Mouse (Mus musculus) myocyte (in vitro differentiated cells): ENCODE measurements around the gene Gucy2g. TPM values are rescaled to one million over a fixed set of nuclear protein-coding genes. Genes with fewer than 3 reads are reported as not detected.
"Not testable (repeated sequence)": the region's sequence is repeated elsewhere in the genome, so short reads cannot be mapped to it uniquely, and the experiment has no call there.

Experiments used
- H3K27me3 ChIP-seq: one replicate; pipeline ENCODE4 v1.6.1; 2011; ENCODE audit not compliant: control insufficient read depth, insufficient read depth, insufficient read length
- H3K36me3 ChIP-seq: one replicate; pipeline ENCODE4 v1.6.1; 2011; ENCODE audit not compliant: control insufficient read depth, insufficient read depth
- H3K4me2 ChIP-seq: one replicate; pipeline ENCODE4 v1.6.1; 2011; ENCODE audit warnings: low read depth, control low read depth
- H3K4me3 ChIP-seq: one replicate; pipeline ENCODE4 v1.5.1; 2011; ENCODE audit warnings: mild to moderate bottlenecking, control low read depth, moderate library complexity
- H3K79me2 ChIP-seq: one replicate; pipeline ENCODE4 v1.6.1; 2011; ENCODE audit not compliant: control insufficient read depth, insufficient read depth
- H3ac ChIP-seq: one replicate; pipeline ENCODE4 v1.6.1; 2011; ENCODE audit not compliant: control insufficient read depth, insufficient read length
- CEBPB ChIP-seq: IDR thresholded peaks from 2 replicates; pipeline ENCODE4 v1.6.1; 2011; ENCODE audit warnings: mild to moderate bottlenecking, moderate library complexity; ENCODE audit not compliant: poor library complexity, insufficient read depth, severe bottlenecking
- E2F4 ChIP-seq: IDR thresholded peaks from one replicate; pipeline ENCODE4 v1.6.1; 2011; ENCODE audit warnings: mild to moderate bottlenecking, control low read depth, moderate library complexity; ENCODE audit not compliant: insufficient read depth
- MAX ChIP-seq: IDR thresholded peaks from one replicate; pipeline ENCODE4 v1.6.1; 2011; ENCODE audit warnings: low read depth, mild to moderate bottlenecking, control low read depth
- MYOD1 ChIP-seq, 3 experiments: IDR thresholded peaks; one replicate each; pipeline ENCODE4 v1.6.1; 2011; ENCODE audit warnings: control low read depth in 2 of 3, low read depth in 2 of 3, mild to moderate bottlenecking in 2 of 3, moderate library complexity in 1 of 3; ENCODE audit not compliant: insufficient read length in 2 of 3, control insufficient read depth in 1 of 3
- MYOG ChIP-seq, 3 experiments: IDR thresholded peaks; one replicate each; pipeline ENCODE4 v1.6.1; 2011; ENCODE audit warnings: control low read depth in 2 of 3, low read depth in 2 of 3, mild to moderate bottlenecking in 2 of 3; ENCODE audit not compliant: insufficient read length in 2 of 3, control insufficient read depth in 1 of 3, insufficient read depth in 1 of 3
- POLR2A ChIP-seq: IDR thresholded peaks from one replicate; pipeline ENCODE4 v1.6.1; 2011; ENCODE audit warnings: low read depth, mild to moderate bottlenecking, control low read depth, moderate library complexity; ENCODE audit not compliant: insufficient read length
- POLR2AphosphoS2 ChIP-seq: IDR thresholded peaks from one replicate; pipeline ENCODE4 v1.6.1; 2011; ENCODE audit warnings: low read depth, control low read depth; ENCODE audit not compliant: insufficient read length
- REST ChIP-seq: IDR thresholded peaks from one replicate; pipeline ENCODE4 v1.6.1; 2011; ENCODE audit warnings: mild to moderate bottlenecking, control low read depth, moderate library complexity; ENCODE audit not compliant: insufficient read depth, insufficient read length
- SRF ChIP-seq: IDR thresholded peaks from one replicate; pipeline ENCODE4 v1.6.1; 2011; ENCODE audit warnings: low read depth; ENCODE audit not compliant: control insufficient read depth, insufficient read length
- TCF12 ChIP-seq: IDR thresholded peaks from one replicate; pipeline ENCODE4 v1.6.1; 2011; ENCODE audit warnings: mild to moderate bottlenecking, control low read depth; ENCODE audit not compliant: poor library complexity, insufficient read depth, severe bottlenecking
- TCF3 ChIP-seq: IDR thresholded peaks from one replicate; pipeline ENCODE4 v1.6.1; 2011; ENCODE audit warnings: low read depth, control low read depth; ENCODE audit not compliant: insufficient read length
- USF1 ChIP-seq: IDR thresholded peaks from one replicate; pipeline ENCODE4 v1.6.1; 2011; ENCODE audit warnings: low read depth, mild to moderate bottlenecking, control low read depth, moderate library complexity
- polyA plus RNA-seq: library from polyadenylated mRNA; unstranded; fragments of >200 nt; fragmentation: generic; extraction: Trizol; gene quantifications from one replicate; pipeline ENCODE4 v1.2.1, GENCODE M21; 2012; ENCODE audit warnings: missing spikeins

Gene Gucy2g
- polyA plus RNA-seq, 1 experiment = 0.05 TPM

DNA sequence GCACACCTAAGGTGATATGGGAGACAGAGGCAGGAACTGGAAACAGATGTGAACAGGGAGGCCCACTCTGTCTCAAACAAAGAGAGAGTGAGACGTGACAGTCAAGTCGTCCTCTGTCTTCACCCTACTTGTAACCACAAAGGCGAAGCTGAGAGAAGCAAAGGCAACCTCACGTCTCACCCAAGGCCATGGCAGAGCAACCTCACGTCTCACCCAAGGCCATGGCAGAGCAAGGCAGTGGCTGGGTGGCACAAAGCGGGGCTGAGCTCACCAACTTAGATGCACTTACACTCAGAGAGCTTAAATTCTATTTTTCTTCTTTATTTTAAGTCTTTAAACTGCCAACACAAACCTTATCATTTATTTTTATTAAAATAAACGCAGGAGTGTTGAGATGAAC lies 84.0 kb downstream of the Gucy2g start:
- Histone ChIP-seq H3K27me3 (peaks cover 9% of the 10 kb centered on the region), H3K4me3 (no peak overlapping the region), H3K36me3 (no peaks in the 10 kb centered on the region), H3K4me2 (no peak overlapping the region), H3K79me2 (no peaks in the 10 kb centered on the region), H3ac (no peak overlapping the region)
- TF ChIP-seq USF1 = no peak
- no peak for TF ChIP-seq POLR2AphosphoS2
- TF ChIP-seq SRF = no peak
- TF ChIP-seq TCF12 = no peak
- TF ChIP-seq MYOD1 (IDR thresholded peaks at IDR 0.05; ENCODE audit: control insufficient read depth in 1 of 3, insufficient read length in 2 of 3, low read depth in 2 of 3) = no peak
- TF ChIP-seq MAX = no peak
- TF ChIP-seq REST = no peak
- no peak for TF ChIP-seq TCF3
- no peak for TF ChIP-seq MYOG (IDR thresholded peaks at IDR 0.05; ENCODE audit: control insufficient read depth in 1 of 3, insufficient read depth in 1 of 3, insufficient read length in 2 of 3, low read depth in 2 of 3)
- TF ChIP-seq CEBPB = no peak
- TF ChIP-seq E2F4 = no peak
- no peak for TF ChIP-seq POLR2A

DNA sequence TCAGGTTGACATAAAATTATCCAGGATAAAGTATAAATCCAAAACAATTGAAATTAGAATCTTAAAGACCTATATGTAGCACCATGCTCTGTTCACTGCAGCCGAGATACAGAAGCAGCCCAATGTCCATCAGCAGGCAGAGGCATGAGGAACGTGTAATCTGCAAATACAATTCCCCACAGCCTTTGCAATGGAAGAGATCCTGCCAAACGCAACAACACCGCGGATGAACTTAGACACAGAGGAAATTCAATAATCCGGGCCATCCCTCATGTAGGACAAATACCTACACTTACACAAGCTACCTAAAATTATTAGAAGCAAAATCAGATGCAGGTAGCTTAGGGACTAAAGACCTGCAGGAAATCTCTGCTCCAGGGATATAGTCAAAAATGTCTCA lies 88.1 kb downstream of the Gucy2g start:
- no peak overlapping the region for H3K4me2 ChIP-seq
- H3K79me2 ChIP-seq = no peaks in the 10 kb centered on the region
- H3K27me3 ChIP-seq = no peaks in the 10 kb centered on the region
- H3K4me3 ChIP-seq = no peak overlapping the region
- H3K36me3 ChIP-seq = no peaks in the 10 kb centered on the region
- no peak for TF ChIP-seq MYOD1 (IDR thresholded peaks at IDR 0.05; ENCODE audit: control insufficient read depth in 1 of 3, insufficient read length in 2 of 3, low read depth in 2 of 3)
- TF ChIP-seq CEBPB = no peak
- TF ChIP-seq TCF3 = no peak
- no peak for TF ChIP-seq MYOG (IDR thresholded peaks at IDR 0.05; ENCODE audit: control insufficient read depth in 1 of 3, insufficient read depth in 1 of 3, insufficient read length in 2 of 3, low read depth in 2 of 3)
- no peak overlapping the region for H3ac ChIP-seq

DNA sequence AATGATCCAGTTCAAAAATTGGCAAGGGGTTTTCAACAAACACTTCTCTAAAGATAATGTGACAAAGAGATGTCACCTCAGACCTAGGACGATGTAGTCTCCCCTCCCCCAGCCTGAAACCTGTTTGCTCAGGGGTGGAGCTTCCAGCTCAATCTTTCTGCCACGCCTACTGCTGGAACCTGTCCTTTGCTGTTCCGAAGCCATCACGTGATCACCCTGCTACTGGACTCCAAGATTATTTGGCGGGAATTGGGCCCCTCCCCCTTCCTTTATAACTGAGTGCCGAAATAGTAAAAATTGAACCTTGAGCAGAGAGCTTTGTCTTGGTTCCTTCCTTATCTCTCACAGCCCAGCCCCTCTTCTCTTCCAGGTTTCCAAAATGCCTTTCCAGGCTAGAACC lies 88.8 kb downstream of the Gucy2g start:
- not testable (repeated sequence) for H3K27me3 ChIP-seq, H3K4me3 ChIP-seq, H3K4me2 ChIP-seq, H3K79me2 ChIP-seq, H3K36me3 ChIP-seq, H3ac ChIP-seq

DNA sequence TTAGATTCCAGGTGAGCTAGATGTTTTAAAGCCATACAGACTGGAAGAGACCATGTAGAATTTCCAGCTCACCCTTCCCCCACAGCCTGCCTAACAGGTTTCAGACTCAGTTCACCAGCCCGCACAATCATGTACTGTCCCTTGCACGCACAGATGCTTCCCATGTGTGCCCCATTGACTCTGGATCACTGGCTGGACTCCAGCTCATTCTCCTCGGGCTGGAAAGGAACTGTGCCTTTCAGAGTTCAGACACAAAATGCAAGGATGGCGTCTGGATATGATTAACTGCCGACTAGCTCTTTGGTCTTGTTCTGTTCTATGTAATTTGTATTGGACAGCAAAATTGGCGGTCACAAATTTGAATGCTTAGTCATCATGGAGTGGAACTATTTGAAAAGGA lies 91.4 kb downstream of the Gucy2g start:
- no peak overlapping the region for H3K4me3 ChIP-seq
- no peaks in the 10 kb centered on the region for H3K27me3 ChIP-seq
- H3K4me2 ChIP-seq = no peak overlapping the region
- TF ChIP-seq E2F4 = no peak
- TF ChIP-seq MAX = no peak
- TF ChIP-seq SRF = no peak
- no peak for TF ChIP-seq MYOD1 (IDR thresholded peaks at IDR 0.05; ENCODE audit: control insufficient read depth in 1 of 3, insufficient read length in 2 of 3, low read depth in 2 of 3)
- TF ChIP-seq TCF3 = no peak
- no peaks in the 10 kb centered on the region for H3K79me2 ChIP-seq
- no peaks in the 10 kb centered on the region for H3K36me3 ChIP-seq
- no peak overlapping the region for H3ac ChIP-seq

DNA sequence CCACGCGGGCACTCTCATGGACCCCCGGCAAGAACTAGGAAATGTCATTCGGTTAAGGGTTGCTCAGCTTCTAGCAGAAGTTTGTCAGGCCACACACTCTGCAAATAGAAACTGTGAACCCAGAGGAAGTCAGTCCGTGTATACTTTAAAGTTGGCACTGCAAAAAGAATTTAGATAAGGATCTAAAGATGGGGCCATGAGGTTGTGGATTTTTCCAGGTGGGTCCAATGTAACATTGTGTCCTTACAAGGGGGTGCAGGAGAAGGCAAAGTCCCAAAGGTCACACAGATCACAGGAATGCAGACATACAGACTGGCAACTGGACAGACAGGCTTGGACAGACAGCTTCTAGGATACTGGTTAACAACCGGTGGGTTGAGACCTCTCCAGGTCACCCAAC lies 92.9 kb downstream of the Gucy2g start:
- no peak overlapping the region for H3ac ChIP-seq
- no peaks in the 10 kb centered on the region for H3K36me3 ChIP-seq
- TF ChIP-seq USF1 (no peak), CEBPB (no peak), TCF3 (no peak), SRF (no peak), MYOG (IDR thresholded peaks at IDR 0.05; ENCODE audit: control insufficient read depth in 1 of 3, insufficient read depth in 1 of 3, insufficient read length in 2 of 3, low read depth in 2 of 3) (no peak), MAX (no peak), POLR2AphosphoS2 (no peak), E2F4 (no peak), MYOD1 (IDR thresholded peaks at IDR 0.05; ENCODE audit: control insufficient read depth in 1 of 3, insufficient read length in 2 of 3, low read depth in 2 of 3) (no peak)
- H3K79me2 ChIP-seq = no peaks in the 10 kb centered on the region
- no peaks in the 10 kb centered on the region for H3K27me3 ChIP-seq
- H3K4me3 ChIP-seq = no peak overlapping the region
- no peak overlapping the region for H3K4me2 ChIP-seq

Other genes with a start within 250 kb of the Gucy2g start
- 18.1 TPM for gene Gpam, start 114.0 kb downstream of the Gucy2g start, polyA plus RNA-seq
- not detected for gene Tectb, start 60.5 kb downstream of the Gucy2g start, polyA plus RNA-seq
- gene Acsl5, start 10.7 kb upstream of the Gucy2g start, polyA plus RNA-seq = 16.0 TPM
- 37.4 TPM for gene Zdhhc6, start 74.8 kb upstream of the Gucy2g start, polyA plus RNA-seq
- gene Vti1a, start 75.1 kb upstream of the Gucy2g start, polyA plus RNA-seq = 10.5 TPM